Mouse (Mus musculus) C2C12 (cell line): ENCODE results near the gene Fam183b.
"Not testable (repeated sequence)": the region's sequence is repeated elsewhere in the genome, so short reads cannot be mapped to it uniquely, and the experiment has no call there.

ENCODE experiments used
- CTCF ChIP-seq: IDR thresholded peaks from one replicate; pipeline ENCODE4 v1.5.1; 2011; ENCODE audit not compliant: control insufficient read depth, insufficient read depth, insufficient read length
- MYOD1 ChIP-seq: IDR thresholded peaks from one replicate; pipeline ENCODE4 v1.6.1; 2011; ENCODE audit warnings: low read depth; ENCODE audit not compliant: control insufficient read depth, insufficient read length
- MYOG ChIP-seq: IDR thresholded peaks from one replicate; pipeline ENCODE4 v1.6.1; 2011; ENCODE audit not compliant: control insufficient read depth, insufficient read length; ENCODE audit errors: extremely low read depth
- USF1 ChIP-seq: IDR thresholded peaks from one replicate; pipeline ENCODE4 v1.6.1; 2011; ENCODE audit warnings: low read depth, mild to moderate bottlenecking, control low read depth, moderate library complexity

- TF ChIP-seq CTCF, MYOG, USF1, MYOD1: not testable (repeated sequence)
These were observed 27.2 kb upstream of the Fam183b start, which contains the start of gene Olfr312 for GRCm38 (mm10) chr11:58828937-58829336.
